Mouse (Mus musculus): Measurements from ENCODE around the gene Mturn.

DNA sequence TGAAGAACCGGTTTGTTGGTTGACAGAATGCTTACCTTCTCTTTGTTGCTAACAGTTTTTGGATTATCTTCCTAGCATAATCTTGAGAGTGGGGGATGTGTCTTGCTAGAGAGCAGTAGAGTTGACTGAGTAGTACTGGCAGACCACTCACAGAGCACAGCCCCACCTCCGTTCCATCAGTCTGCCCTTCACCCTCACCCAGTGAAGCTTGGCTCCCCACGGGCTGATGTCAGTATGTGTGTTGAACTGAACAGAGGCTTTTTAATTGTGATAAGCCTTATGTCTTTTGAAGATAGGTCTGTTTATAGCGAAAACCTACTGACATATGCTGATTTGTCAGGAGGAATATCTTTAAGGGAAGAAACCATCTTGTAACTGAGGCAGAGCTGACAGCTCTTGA lies 38.2 kb upstream of the Mturn start:
- no peak for TF ChIP-seq MAX (IDR thresholded peaks at IDR 0.05; ENCODE audit: low read depth)
- TF ChIP-seq POLR2A (IDR thresholded peaks at IDR 0.05; ENCODE audit: insufficient read length, low read depth) = no peak
